Mouse (Mus musculus) liver, postnatal 0 days (tissue): Measurements from ENCODE around the gene Prdm4. TPM values are rescaled to one million over a fixed set of nuclear protein-coding genes. Genes with fewer than 3 reads are reported as not detected.

ENCODE experiments used
- ATAC-seq: fragments of 200-750 bp; cut with Nextera tagmentation; 2 replicates; pipeline ENCODE4 v1.8.0; 2017; ENCODE audit warnings: mild to moderate bottlenecking, moderate library complexity
- DNase-seq: peaks from one replicate; pipeline ENCODE4 v3.0.0-alpha.2; 2016
- H3K27ac ChIP-seq: fragments of 300-500 bp; sonication (generic); 2 replicates; pipeline ENCODE4 v1.5.1; 2014; ENCODE audit warnings: antibody characterized with exemption, moderate library complexity, mild to moderate bottlenecking, low read depth
- H3K27me3 ChIP-seq: fragments of 300-500 bp; sonication (generic); 2 replicates; pipeline ENCODE4 v1.6.1; 2014; ENCODE audit warnings: low read length, control low read depth, mixed read lengths; ENCODE audit not compliant: insufficient read depth
- H3K36me3 ChIP-seq: fragments of 300-500 bp; sonication (generic); replicated peaks from 2 replicates; pipeline ENCODE4 v1.6.1; 2014; ENCODE audit warnings: mild to moderate bottlenecking, control low read depth, low read length, moderate library complexity, mixed read lengths; ENCODE audit not compliant: insufficient read depth
- H3K4me1 ChIP-seq: fragments of 300-500 bp; sonication (generic); 2 replicates; pipeline ENCODE4 v1.6.1; 2014; ENCODE audit warnings: antibody characterized with exemption, mild to moderate bottlenecking, control low read depth; ENCODE audit not compliant: insufficient read depth
- H3K4me2 ChIP-seq: fragments of 300-500 bp; sonication (generic); 2 replicates; pipeline ENCODE4 v1.6.1; 2014; ENCODE audit warnings: low read depth, mild to moderate bottlenecking, low read length, moderate library complexity, mixed read lengths
- H3K4me3 ChIP-seq: fragments of 300-500 bp; sonication (generic); 2 replicates; pipeline ENCODE4 v1.5.1; 2014; ENCODE audit warnings: low read depth, low read length
- H3K9ac ChIP-seq: fragments of 300-500 bp; sonication (generic); replicated peaks from 2 replicates; pipeline ENCODE4 v1.6.1; 2014; ENCODE audit warnings: mild to moderate bottlenecking, moderate library complexity
- H3K9me3 ChIP-seq: fragments of 300-500 bp; sonication (generic); 2 replicates; pipeline ENCODE4 v1.6.1; 2016; ENCODE audit warnings: mild to moderate bottlenecking, control low read depth, low read length, mixed read lengths
- CTCF ChIP-seq: sonication (generic); IDR thresholded peaks from 2 replicates; pipeline ENCODE4 v1.5.1; 2016; ENCODE audit warnings: antibody characterized with exemption, low read depth
- EP300 ChIP-seq: IDR thresholded peaks from 2 replicates; pipeline ENCODE4 v1.6.1; 2016; ENCODE audit warnings: antibody characterized with exemption, low read depth, mild to moderate bottlenecking
- WGBS: fragments of 180-500 bp; shearing (Covaris S2); extraction: QIAGEN DNeasy Blood & Tissue Kit; methylation state at CpG from one replicate; pipeline ENCODE4 v1.1.7; 2014; ENCODE audit not compliant: insufficient replicate concordance; 5-methylcytosine and 5-hydroxymethylcytosine counted together
- polyA plus RNA-seq: library from polyadenylated mRNA; unstranded; fragments of >200 nt; fragmentation: Nextera tagmentation; extraction: Ambion mirVana; gene quantifications from 2 replicates; pipeline ENCODE4 v1.2.1, GENCODE M21; 2015

Gene Prdm4
- polyA plus RNA-seq, 1 experiment from 2014 or later: 2.8 TPM

DNA sequence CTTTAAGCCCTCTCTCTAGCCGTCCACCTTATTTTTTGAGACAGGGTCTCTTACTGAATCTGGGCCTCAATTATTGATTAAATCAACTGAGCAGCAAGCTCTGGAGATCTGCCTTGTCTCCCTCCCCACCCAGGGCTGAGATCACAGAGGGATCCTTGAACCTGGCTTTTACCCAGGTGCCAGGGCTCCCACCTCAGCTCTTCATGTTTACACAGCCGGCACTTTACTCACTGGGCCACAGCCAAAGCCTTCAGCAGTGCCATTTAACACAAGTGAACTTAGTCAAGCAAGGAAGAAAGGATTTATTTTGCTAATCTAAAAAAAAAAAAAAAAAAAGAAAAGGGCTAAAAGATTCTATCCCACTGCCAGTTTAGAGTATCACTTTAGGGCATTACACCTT is 37.5 kb upstream of the Prdm4 start:
- DNase-seq: no peak
- ATAC-seq: no peak
- Histone ChIP-seq H3K36me3 (peaks cover 34% of the 10 kb centered on the region), H3K4me3 (no peak overlapping the region), H3K27ac (no peak overlapping the region), H3K4me1 (peaks cover 4% of the 10 kb centered on the region; the same call in 1 of the 2 replicates), H3K9me3 (no peaks in the 10 kb centered on the region), H3K9ac (no peak overlapping the region), H3K27me3 (no peaks in the 10 kb centered on the region), H3K4me2 (no peak overlapping the region)
- TF ChIP-seq CTCF (no peak), EP300 (no peak)
- 70% methylated on average over 2 of the region's 2 CpGs for WGBS

DNA sequence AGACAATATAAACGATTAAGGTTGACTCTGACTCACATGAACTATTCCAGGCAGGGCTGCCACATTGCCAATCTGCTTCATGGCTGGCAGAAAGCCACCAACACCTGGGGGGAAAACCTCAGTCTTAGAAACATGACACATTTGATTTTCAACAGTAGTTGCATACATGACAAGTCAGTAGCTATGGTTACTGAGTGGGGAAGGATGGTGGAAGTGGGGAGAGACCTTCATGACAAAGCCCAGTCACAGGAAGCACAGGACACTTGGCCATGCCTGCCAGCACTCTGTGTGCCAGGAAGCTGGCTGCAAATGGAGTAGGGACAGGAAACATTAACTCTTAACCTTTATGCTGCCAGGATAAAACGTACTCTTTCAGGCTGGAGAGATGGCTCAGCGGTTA is 36.5 kb upstream of the Prdm4 start:
- Histone ChIP-seq H3K9me3 (no peaks in the 10 kb centered on the region), H3K36me3 (peaks cover 44% of the 10 kb centered on the region), H3K9ac (no peak overlapping the region), H3K4me3 (no peak overlapping the region), H3K4me2 (no peak overlapping the region), H3K4me1 (peaks cover 4% of the 10 kb centered on the region; the same call in 1 of the 2 replicates), H3K27me3 (no peaks in the 10 kb centered on the region), H3K27ac (no peak overlapping the region)
- ATAC-seq: no peak
- WGBS: 63% methylated on average over 3 of the region's 3 CpGs
- TF ChIP-seq EP300 (no peak), CTCF (no peak)
- no peak for DNase-seq

DNA sequence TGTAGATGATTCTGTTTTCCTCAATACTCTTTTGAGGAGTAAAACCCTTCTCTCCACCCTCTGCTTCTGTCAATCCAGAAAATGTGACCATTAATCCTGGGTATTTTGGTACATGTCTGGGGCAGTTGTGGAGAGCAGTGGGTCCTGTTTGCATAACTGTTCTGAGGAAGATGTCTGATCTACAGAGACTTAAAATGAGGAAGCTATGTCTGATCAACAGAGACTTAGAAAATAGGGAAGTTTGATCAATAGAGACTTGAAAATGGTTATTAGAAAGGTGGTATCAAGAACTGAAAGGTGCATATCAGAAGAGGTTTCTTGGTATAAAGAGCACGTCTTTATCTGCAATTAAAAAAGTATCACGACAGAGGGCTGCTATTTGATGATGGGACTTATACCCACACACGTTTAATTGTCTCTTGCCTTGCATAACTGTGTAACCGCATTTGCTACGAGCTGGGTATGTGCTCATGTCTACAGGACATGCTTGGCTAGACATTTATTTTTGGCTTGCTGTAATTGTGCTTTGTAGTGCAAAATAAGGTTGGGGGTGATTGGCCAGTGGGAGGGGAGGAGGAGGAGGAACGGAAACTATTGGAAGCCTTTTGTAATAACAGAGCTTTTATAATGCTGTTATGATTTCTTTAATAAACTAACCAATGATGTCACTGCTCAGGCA is 35.0 kb upstream of the Prdm4 start:
- Histone ChIP-seq H3K27ac (peak overlapping the region; percentile 62; the same call in 1 of the 2 replicates), H3K9ac (no peak overlapping the region), H3K4me2 (no peak overlapping the region), H3K9me3 (no peaks in the 10 kb centered on the region), H3K4me3 (no peak overlapping the region), H3K36me3 (peaks cover 56% of the 10 kb centered on the region), H3K27me3 (no peaks in the 10 kb centered on the region), H3K4me1 (peaks cover 4% of the 10 kb centered on the region; the same call in 1 of the 2 replicates)
- TF ChIP-seq CTCF: no peak
- no peak for TF ChIP-seq EP300
- 67% methylated on average over 6 of the region's 6 CpGs for WGBS
- DNase-seq (no peak), ATAC-seq (peak; percentile 54; the same call in 1 of the 2 replicates)

GRCm38 (mm10) chr10:85948483-85949196 is 31.7 kb upstream of the Prdm4 start:
- H3K27ac ChIP-seq: no peak overlapping the region
- DNase-seq (no peak), ATAC-seq (no peak)
- H3K9me3 ChIP-seq: no peaks in the 10 kb centered on the region
- no peaks in the 10 kb centered on the region; the same call in 1 of the 2 replicates for H3K4me1 ChIP-seq
- TF ChIP-seq EP300: no peak
- no peak for TF ChIP-seq CTCF
- 92% methylated on average over 8 of the region's 8 CpGs for WGBS
- H3K36me3 ChIP-seq: peaks cover 79% of the 10 kb centered on the region
- no peaks in the 10 kb centered on the region for H3K27me3 ChIP-seq
- no peak overlapping the region for H3K4me2 ChIP-seq
- H3K4me3 ChIP-seq: no peak overlapping the region
- no peak overlapping the region for H3K9ac ChIP-seq

DNA sequence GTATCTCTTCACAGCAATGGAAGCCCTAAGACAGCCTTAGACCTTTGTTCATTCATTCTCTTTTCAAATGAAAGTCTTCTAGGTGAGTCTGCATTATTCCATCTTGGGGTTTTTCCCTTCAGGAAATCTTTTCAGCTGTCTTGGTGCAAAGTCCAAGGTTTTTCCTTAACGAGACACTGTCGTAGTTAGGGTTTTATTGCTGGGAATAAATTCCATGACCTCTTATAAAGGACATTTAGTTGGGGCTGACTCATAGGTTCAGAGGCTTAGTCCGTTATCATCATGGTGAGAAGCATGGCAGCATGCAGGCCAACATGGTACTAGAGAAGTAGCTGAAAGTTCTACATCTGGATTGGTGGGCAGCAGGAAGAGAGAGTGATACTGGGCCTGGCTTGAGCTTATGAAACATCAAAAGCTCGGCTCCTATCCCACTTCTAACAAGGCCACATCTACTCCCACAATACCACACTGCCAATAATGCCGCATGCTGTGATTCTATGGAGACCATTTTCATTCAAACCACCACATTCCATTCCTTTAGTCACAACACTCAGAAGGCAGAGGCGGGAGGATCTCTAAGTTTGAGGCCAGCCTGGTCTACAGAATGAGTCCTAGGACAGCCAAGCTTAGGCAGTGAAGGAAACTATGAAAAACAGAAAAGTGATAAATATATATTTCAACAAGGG is 19.5 kb upstream of the Prdm4 start:
- Histone ChIP-seq H3K4me2 (no peak overlapping the region), H3K4me1 (no peaks in the 10 kb centered on the region), H3K27ac (no peak overlapping the region), H3K27me3 (no peaks in the 10 kb centered on the region), H3K9ac (no peak overlapping the region), H3K9me3 (no peaks in the 10 kb centered on the region), H3K36me3 (peaks cover 43% of the 10 kb centered on the region), H3K4me3 (no peak overlapping the region)
- ATAC-seq (no peak), DNase-seq (no peak)
- whole genome bisulfite sequencing: 89% methylated on average over 6 of the region's 6 CpGs
- TF ChIP-seq CTCF (no peak), EP300 (no peak)

DNA sequence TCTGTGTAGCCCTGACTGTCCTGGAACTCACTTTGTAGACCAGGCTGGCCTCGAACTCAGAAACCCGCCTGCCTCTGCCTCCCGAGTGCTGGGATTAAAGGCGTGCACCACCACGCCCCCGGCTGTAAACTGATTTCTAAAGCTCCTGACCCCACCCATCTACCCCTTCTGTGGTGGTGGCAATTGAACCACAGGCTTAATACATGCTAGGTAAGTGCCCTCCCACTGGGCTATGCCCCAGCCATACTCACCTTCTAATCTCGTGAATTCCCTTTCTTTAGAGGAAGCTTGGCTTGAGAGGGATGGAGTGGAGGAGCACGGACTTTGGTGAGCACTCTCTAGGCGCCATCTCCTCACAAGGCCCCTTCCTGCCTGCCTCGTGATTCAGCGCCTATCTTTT is 13.0 kb upstream of the Prdm4 start:
- H3K9me3 ChIP-seq: no peaks in the 10 kb centered on the region
- 0 out of 2 replicates have a peak, but pooled peaks cover 4% of the 10 kb centered on the region for H3K4me1 ChIP-seq
- no peak overlapping the region for H3K4me2 ChIP-seq
- H3K9ac ChIP-seq: no peak overlapping the region
- no peak for DNase-seq
- H3K36me3 ChIP-seq: no peaks in the 10 kb centered on the region
- peaks cover 26% of the 10 kb centered on the region for H3K27me3 ChIP-seq
- no peak overlapping the region for H3K4me3 ChIP-seq
- no peak overlapping the region for H3K27ac ChIP-seq
- no peak for ATAC-seq
- TF ChIP-seq EP300 (no peak), CTCF (no peak)
- WGBS: 81% methylated on average over 11 of the region's 11 CpGs
